Mouse (Mus musculus): ENCODE data around the gene Cd200r2. TPM values are rescaled to one million over a fixed set of nuclear protein-coding genes. Genes with fewer than 3 reads are reported as not detected.
A peak's percentile ranks its signal among the peaks of the same experiment; 100 is the strongest.

Gene Cd200r2
- polyA plus RNA-seq, 1 experiment from 2014 or later: not detected

- H3K27ac ChIP-seq: no peak overlapping the region
- no peak for ATAC-seq (ENCODE audit: low read depth)
- H3K9me3 ChIP-seq (replicated peaks): no peaks in the 10 kb centered on the region
- H3K4me3 ChIP-seq (replicated peaks): no peak overlapping the region
- WGBS (ENCODE audit: insufficient replicate concordance): 42% methylated on average over 2 of the region's 2 CpGs
- H3K4me2 ChIP-seq: no peak overlapping the region
- H3K27me3 ChIP-seq: no peaks in the 10 kb centered on the region
- H3K9ac ChIP-seq: no peak overlapping the region
- DNase-seq: no peak
- H3K36me3 ChIP-seq: no peaks in the 10 kb centered on the region
- H3K4me1 ChIP-seq (replicated peaks): peaks cover 26% of the 10 kb centered on the region
These were observed 95.4 kb downstream of the Cd200r2 start for GRCm38 (mm10) chr16:44962296-44962695.

- H3K36me3 ChIP-seq: no peaks in the 10 kb centered on the region
- H3K4me1 ChIP-seq (replicated peaks): peaks cover 26% of the 10 kb centered on the region
- WGBS (ENCODE audit: insufficient replicate concordance): 7% methylated on average over 2 of the region's 2 CpGs
- 0 out of 2 replicates have a peak overlapping the region, but pooled peaks have one; percentile 39 for H3K27ac ChIP-seq
- DNase-seq (peak; percentile 31), ATAC-seq (ENCODE audit: low read depth) (peak; percentile 74)
- no peaks in the 10 kb centered on the region for H3K9me3 ChIP-seq (replicated peaks)
- H3K9ac ChIP-seq: no peak overlapping the region
- H3K4me2 ChIP-seq: no peak overlapping the region
- H3K4me3 ChIP-seq (replicated peaks): no peak overlapping the region
- no peaks in the 10 kb centered on the region for H3K27me3 ChIP-seq
These were observed 95.9 kb downstream of the Cd200r2 start for GRCm38 (mm10) chr16:44962777-44963176.

GRCm38 (mm10) chr16:44964526-44965374 is 97.9 kb downstream of the Cd200r2 start:
- peak; percentile 43 for ATAC-seq (ENCODE audit: low read depth)
- H3K27me3 ChIP-seq: no peaks in the 10 kb centered on the region
- no peak overlapping the region for H3K4me2 ChIP-seq
- H3K9ac ChIP-seq: no peak overlapping the region
- 33% methylated on average over 6 of the region's 6 CpGs for WGBS (ENCODE audit: insufficient replicate concordance)
- H3K4me3 ChIP-seq (replicated peaks): no peak overlapping the region
- no peak for DNase-seq
- peaks cover 26% of the 10 kb centered on the region for H3K4me1 ChIP-seq (replicated peaks)
- H3K36me3 ChIP-seq: no peaks in the 10 kb centered on the region
- H3K9me3 ChIP-seq (replicated peaks): no peaks in the 10 kb centered on the region
- no peak overlapping the region for H3K27ac ChIP-seq

GRCm38 (mm10) chr16:44965428-44965827 is 98.5 kb downstream of the Cd200r2 start:
- no peak overlapping the region for H3K27ac ChIP-seq
- H3K36me3 ChIP-seq: no peaks in the 10 kb centered on the region
- no peaks in the 10 kb centered on the region for H3K27me3 ChIP-seq
- no peak overlapping the region for H3K4me3 ChIP-seq (replicated peaks)
- no peak overlapping the region for H3K9ac ChIP-seq
- no peaks in the 10 kb centered on the region for H3K9me3 ChIP-seq (replicated peaks)
- no peak overlapping the region for H3K4me2 ChIP-seq
- H3K4me1 ChIP-seq (replicated peaks): peaks cover 26% of the 10 kb centered on the region
- ATAC-seq (ENCODE audit: low read depth): no peak
- whole genome bisulfite sequencing (ENCODE audit: insufficient replicate concordance): 32% methylated on average over 8 of the region's 8 CpGs
- no peak for DNase-seq

Other genes with a start within 250 kb of the Cd200r2 start
- 3.8 and 4.1 TPM in 2 replicates for gene Nepro, start 142.8 kb upstream of the Cd200r2 start, polyA plus RNA-seq (2015; fragmentation: Nextera tagmentation; extraction: Ambion mirVana)
- gene Gtpbp8, start 120.7 kb upstream of the Cd200r2 start, polyA plus RNA-seq (2015; fragmentation: Nextera tagmentation; extraction: Ambion mirVana): 24.0 and 26.4 TPM in 2 replicates
- 3.2 and 4.0 TPM in 2 replicates for gene Cd200r1, start 101.4 kb upstream of the Cd200r2 start, polyA plus RNA-seq (2015; fragmentation: Nextera tagmentation; extraction: Ambion mirVana)
- 0.37 and 0.75 TPM in 2 replicates for gene Cd200r4, start 55.4 kb upstream of the Cd200r2 start, polyA plus RNA-seq (2015; fragmentation: Nextera tagmentation; extraction: Ambion mirVana)
- 0.68 and 0.97 TPM in 2 replicates for gene Cd200r3, start 76.6 kb downstream of the Cd200r2 start, polyA plus RNA-seq (2015; fragmentation: Nextera tagmentation; extraction: Ambion mirVana)
- gene Ccdc80, start 226.3 kb downstream of the Cd200r2 start, polyA plus RNA-seq (2015; fragmentation: Nextera tagmentation; extraction: Ambion mirVana): 7.5 and 10.7 TPM in 2 replicates